Mouse (Mus musculus): ENCODE data around the gene Ccdc170.

DNA sequence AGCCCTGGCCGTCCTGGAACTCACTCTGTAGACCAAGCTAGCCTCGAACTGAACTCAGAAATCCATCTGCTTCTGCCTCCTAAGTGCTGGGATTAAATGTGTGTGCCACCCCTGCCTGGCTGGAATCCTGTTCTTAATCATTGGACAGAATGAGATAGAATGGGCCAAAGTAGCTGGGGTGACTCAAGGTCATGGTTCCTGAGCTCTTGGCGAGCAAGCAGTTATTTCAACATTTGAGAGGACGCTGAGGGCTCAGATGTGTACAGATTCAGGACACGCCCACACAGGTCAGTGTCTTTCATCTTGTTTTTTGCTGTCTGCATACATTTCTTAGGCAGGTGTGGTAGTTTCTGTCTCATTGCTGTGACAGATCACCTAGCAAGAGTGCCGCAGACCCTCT lies 104.4 kb downstream of the Ccdc170 start:
- TF ChIP-seq CTCF (IDR thresholded peaks at IDR 0.05; ENCODE audit: low read depth) = no peak
- no peak for TF ChIP-seq EP300 (optimal IDR thresholded peaks at IDR 0.05)

Measured in stomach, postnatal 0 days (tissue).